In genomic region chr7:48131820-48132219, GRCm38 (mm10) we compare ENCODE assay signal across 9 mouse cellular contexts. TPM values are rescaled to one million over a fixed set of nuclear protein-coding genes. Genes with fewer than 3 reads are reported as not detected.
DNase-seq lines count a peak whose midpoint lies in the region; ATAC-seq and TF ChIP-seq lines count a peak whose summit lies in the region.
"Not testable (repeated sequence)": the region's sequence is repeated elsewhere in the genome, so short reads cannot be mapped to it uniquely, and the experiment has no call there.
"Had no signal": no experiment of that assay in that cellular context is flagged by ENCODE, and none has a peak within 500 bp of the region (broad histone marks: within the 10 kb centered on the region; RNA-seq: fewer than 3 reads in every experiment).

No protein-coding gene starts in this region.

- ATAC-seq in Patski; embryonic facial prominence, embryonic 13.5 days (ENCODE audit: insufficient number of reproducible peaks, insufficient read depth, low FRiP score, low TSS enrichment, low read depth); hindbrain, embryonic 13.5 days (ENCODE audit: low FRiP score); limb, embryonic 11.5 days (ENCODE audit: insufficient number of reproducible peaks, low FRiP score, low TSS enrichment, low read depth); lung, embryonic 16.5 days (ENCODE audit: low read depth); neural tube, embryonic 12.5 days (ENCODE audit: low FRiP score, low read depth): not testable (repeated sequence)

- in situ Hi-C loops in Patski (cut with MboI; ENCODE audit: low pct_unique_long_range_greater_than_20kb): not testable (repeated sequence)

- CTCF ChIA-PET in Patski (lab: Charles Lee): not testable (repeated sequence)

- H3K4me2 ChIP-seq in embryonic facial prominence, embryonic 13.5 days: peak overlapping the region; percentile 56
- H3K4me2 ChIP-seq in hindbrain, embryonic 13.5 days: peak overlapping the region; percentile 55
- H3K4me2 ChIP-seq in limb, embryonic 11.5 days (ENCODE audit: low read depth, severe bottlenecking): peak overlapping the region; percentile 28; the same call in 1 of the 2 replicates
- peak overlapping the region; percentile 51 for H3K4me2 ChIP-seq in lung, embryonic 16.5 days (ENCODE audit: low read depth, low read length)
- peak overlapping the region; percentile 55 for H3K4me2 ChIP-seq in neural tube, embryonic 12.5 days (replicated peaks)

- H3K9ac ChIP-seq in embryonic facial prominence, embryonic 13.5 days: peak overlapping the region; percentile 71
- peak overlapping the region; percentile 67 for H3K9ac ChIP-seq in hindbrain, embryonic 13.5 days
- H3K9ac ChIP-seq in limb, embryonic 11.5 days (ENCODE audit: low read length): peak overlapping the region; percentile 48
- peak overlapping the region; percentile 68 for H3K9ac ChIP-seq in lung, embryonic 16.5 days (ENCODE audit: low read length)
- peak overlapping the region; percentile 47; the same call in 1 of the 2 replicates for H3K9ac ChIP-seq in neural tube, embryonic 12.5 days

- DNase-seq in Patski (ENCODE audit: low read depth, low spot score): peak; percentile 12
- DNase-seq in gonadal fat pad, adult 2 months (ENCODE audit: low read depth): peak; percentile 20
- DNase-seq in limb, embryonic 11.5 days (ENCODE audit: low spot score): peak; percentile 44
- not testable (repeated sequence) for DNase-seq in thymus, adult 2 months

- not testable (repeated sequence) for H3K27me3 ChIP-seq in Patski; embryonic facial prominence, embryonic 13.5 days; hindbrain, embryonic 13.5 days; limb, embryonic 11.5 days (ENCODE audit: control insufficient read depth, insufficient read depth, low read length); lung, embryonic 16.5 days (ENCODE audit: control insufficient read depth, insufficient read depth, low read depth, low read length); neural tube, embryonic 12.5 days (replicated peaks); thymus, adult 2 months (ENCODE audit: control insufficient read depth, insufficient read depth, low read length)

- H3K36me3 ChIP-seq in embryonic facial prominence, embryonic 13.5 days; hindbrain, embryonic 13.5 days; limb, embryonic 11.5 days (ENCODE audit: control insufficient read depth, insufficient read depth, low read length); lung, embryonic 16.5 days (ENCODE audit: control insufficient read depth, insufficient read depth, low read length); neural tube, embryonic 12.5 days; thymus, adult 2 months (ENCODE audit: control insufficient read depth, insufficient read depth, low read length): not testable (repeated sequence)

- TF ChIP-seq CTCF in Patski (IDR thresholded peaks at IDR 0.05); thymus, adult 2 months (IDR thresholded peaks at IDR 0.05; ENCODE audit: borderline replicate concordance, control insufficient read depth, extremely low read depth, insufficient read depth, low read length, poor library complexity): not testable (repeated sequence)

- not testable (repeated sequence) for H3K9me3 ChIP-seq in embryonic facial prominence, embryonic 13.5 days; hindbrain, embryonic 13.5 days; limb, embryonic 11.5 days (ENCODE audit: control insufficient read depth, low read length); lung, embryonic 16.5 days (ENCODE audit: control insufficient read depth, low read length); neural tube, embryonic 12.5 days

- peak overlapping the region; percentile 91 for H3K27ac ChIP-seq in embryonic facial prominence, embryonic 13.5 days
- H3K27ac ChIP-seq in hindbrain, embryonic 13.5 days: peak overlapping the region; percentile 77
- 0 out of 2 replicates have a peak overlapping the region, but pooled peaks have one; percentile 42 for H3K27ac ChIP-seq in limb, embryonic 11.5 days (replicated peaks; ENCODE audit: low read depth, low read length)
- H3K27ac ChIP-seq in lung, embryonic 16.5 days (ENCODE audit: low read length): peak overlapping the region; percentile 92
- H3K27ac ChIP-seq in neural tube, embryonic 12.5 days; thymus, adult 2 months (ENCODE audit: control insufficient read depth, insufficient read depth, low read length): not testable (repeated sequence)

- not testable (repeated sequence) for TF ChIP-seq POLR2A in thymus, adult 2 months (IDR thresholded peaks at IDR 0.05; ENCODE audit: control insufficient read depth, extremely low read depth, insufficient read depth, low read length, poor library complexity)

- 0% methylated on average over 11 of the region's 14 CpGs for WGBS in embryonic facial prominence, embryonic 13.5 days
- under 1% methylated on average over 11 of the region's 14 CpGs for WGBS in hindbrain, embryonic 13.5 days
- under 1% methylated on average over 11 of the region's 14 CpGs for WGBS in limb, embryonic 11.5 days
- WGBS in lung, embryonic 16.5 days: 1% methylated on average over 10 of the region's 14 CpGs
- 1% methylated on average over 11 of the region's 14 CpGs for WGBS in neural tube, embryonic 12.5 days
- WGBS in thymus, adult 2 months: 2% methylated on average over 11 of the region's 14 CpGs

- not testable (repeated sequence) for H3K4me1 ChIP-seq in embryonic facial prominence, embryonic 13.5 days; hindbrain, embryonic 13.5 days (replicated peaks); limb, embryonic 11.5 days (ENCODE audit: control insufficient read depth, insufficient read depth, low read length); lung, embryonic 16.5 days (replicated peaks; ENCODE audit: control insufficient read depth, insufficient read depth, low read length); neural tube, embryonic 12.5 days; thymus, adult 2 months (replicated peaks; ENCODE audit: control insufficient read depth, insufficient read depth, low read length)

- POLR2A ChIA-PET in Patski (lab: Charles Lee): not testable (repeated sequence)

- H3K4me3 ChIP-seq in embryonic facial prominence, embryonic 13.5 days: peak overlapping the region; percentile 46
- H3K4me3 ChIP-seq in hindbrain, embryonic 13.5 days: peak overlapping the region; percentile 37
- peak overlapping the region; percentile 19; the same call in 1 of the 2 replicates for H3K4me3 ChIP-seq in limb, embryonic 11.5 days (ENCODE audit: low read depth, low read length)
- H3K4me3 ChIP-seq in lung, embryonic 16.5 days (ENCODE audit: low read length): peak overlapping the region; percentile 52
- H3K4me3 ChIP-seq in neural tube, embryonic 12.5 days: peak overlapping the region; percentile 41
- H3K4me3 ChIP-seq in thymus, adult 2 months (ENCODE audit: control insufficient read depth, insufficient read depth, low read length): peak overlapping the region; percentile 26

RNA-seq across cellular contexts. Expression of gene Mrgprb5, which starts 37.0 kb away (rescaled TPM):
- not detected for polyA plus RNA-seq in Patski (2021)
- not detected in 2 replicates for polyA plus RNA-seq in embryonic facial prominence, embryonic 13.5 days (2015; fragmentation: Nextera tagmentation; extraction: Ambion mirVana)
- not detected in 2 replicates for polyA plus RNA-seq in gonadal fat pad, adult 2 months (2012; rRNA removed)
- polyA plus RNA-seq in hindbrain, embryonic 13.5 days (2015; fragmentation: Nextera tagmentation; extraction: Ambion mirVana): not detected in 2 replicates
- polyA plus RNA-seq in limb, embryonic 11.5 days (2014; fragmentation: Nextera tagmentation; extraction: Ambion mirVana): not detected in 2 replicates
- not detected in 2 replicates for polyA plus RNA-seq in lung, embryonic 16.5 days (2015; fragmentation: Nextera tagmentation; extraction: Ambion mirVana)
- polyA plus RNA-seq in neural tube, embryonic 12.5 days (2016; fragmentation: Nextera tagmentation; extraction: Ambion mirVana): not detected in 2 replicates
- polyA plus RNA-seq in thymus, adult 2 months (2012; rRNA removed): not detected in 2 replicates
- polyA plus RNA-seq: cerebellum, adult 2 months had no signal
